Mouse (Mus musculus): ENCODE results near the gene Ubtd2. TPM values are rescaled to one million over a fixed set of nuclear protein-coding genes. Genes with fewer than 3 reads are reported as not detected.

Gene Ubtd2
- polyA plus RNA-seq, 1 experiment = 8.8 TPM

DNA sequence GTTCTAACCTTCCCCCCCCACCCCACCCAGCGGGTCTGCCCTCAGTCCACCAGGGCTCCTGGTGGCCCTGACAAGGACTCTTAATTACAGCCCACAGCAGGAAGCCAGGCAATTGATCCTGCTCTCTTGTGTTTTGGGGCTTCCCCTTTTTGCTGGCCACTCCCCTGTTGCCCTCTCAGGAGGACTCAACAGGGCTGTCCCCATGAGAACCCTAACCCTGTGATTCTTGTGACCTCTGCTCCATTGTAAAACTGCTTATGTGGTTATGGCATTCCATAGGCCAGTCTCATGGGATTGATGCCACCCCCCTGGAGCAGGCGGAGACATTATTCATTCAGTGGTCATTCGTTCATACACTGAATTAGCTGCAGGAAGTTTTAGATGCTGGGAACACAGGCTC lies 108.5 kb downstream of the Ubtd2 start:
- Histone ChIP-seq H3K4me1 (ENCODE audit: control insufficient read depth, insufficient read depth, low read length) (peaks cover 15% of the 10 kb centered on the region), H3K4me3 (replicated peaks; ENCODE audit: extremely low read depth, low read depth, low read length) (no peak overlapping the region)
- no peak for DNase-seq
- TF ChIP-seq CTCF (IDR thresholded peaks at IDR 0.05; ENCODE audit: insufficient read depth, low read length) (no peak), POLR2A (IDR thresholded peaks at IDR 0.05; ENCODE audit: borderline replicate concordance, extremely low read depth, low read depth, low read length) (no peak)
- WGBS = 65% methylated on average over 3 of the region's 3 CpGs

DNA sequence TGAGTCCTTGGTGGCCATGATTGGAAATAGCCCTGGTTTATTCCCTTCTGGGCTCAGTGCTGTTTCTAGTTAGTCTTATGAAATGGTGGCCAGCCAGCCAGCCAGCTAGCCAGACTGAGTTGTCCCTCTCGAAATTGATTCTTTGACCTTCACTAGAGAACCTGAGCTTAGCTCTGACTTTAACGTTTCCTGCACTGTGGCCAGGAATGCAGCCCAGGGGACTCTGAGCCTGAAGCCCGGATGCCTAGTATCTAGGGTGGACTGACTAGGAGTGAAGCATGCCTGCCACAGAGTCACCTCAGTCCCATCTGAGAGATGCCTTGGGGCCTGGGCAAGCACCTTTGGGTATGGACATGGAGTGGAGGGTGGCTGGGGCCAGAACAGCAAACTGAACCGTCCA lies 109.5 kb downstream of the Ubtd2 start:
- peaks cover 15% of the 10 kb centered on the region for H3K4me1 ChIP-seq (ENCODE audit: control insufficient read depth, insufficient read depth, low read length)

DNA sequence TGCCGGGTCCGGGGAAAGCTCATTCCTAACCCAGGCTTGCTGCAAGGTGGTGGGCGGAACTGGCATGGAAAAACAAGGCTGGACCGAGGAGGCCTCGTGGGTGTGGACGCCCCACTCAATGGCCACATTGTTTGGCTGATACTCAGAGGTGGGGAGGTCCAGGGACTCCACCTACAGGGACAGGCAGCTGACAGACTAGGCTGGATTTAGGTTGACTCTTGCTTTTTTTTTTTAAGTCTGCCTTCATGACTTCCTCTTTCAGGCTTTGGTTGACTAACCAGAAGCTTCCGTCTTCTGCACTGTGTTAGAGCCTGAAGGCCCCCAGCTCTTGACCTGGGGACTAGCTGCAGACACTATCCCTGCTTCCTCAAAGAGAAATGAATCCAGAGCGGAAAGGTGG lies 109.9 kb downstream of the Ubtd2 start:
- Histone ChIP-seq H3K4me1 (ENCODE audit: control insufficient read depth, insufficient read depth, low read length) (peaks cover 15% of the 10 kb centered on the region), H3K4me3 (replicated peaks; ENCODE audit: extremely low read depth, low read depth, low read length) (no peak overlapping the region)
- TF ChIP-seq POLR2A (IDR thresholded peaks at IDR 0.05; ENCODE audit: borderline replicate concordance, extremely low read depth, low read depth, low read length) (no peak), CTCF (IDR thresholded peaks at IDR 0.05; ENCODE audit: insufficient read depth, low read length) (no peak)
- no peak for DNase-seq
- WGBS = 39% methylated on average over 8 of the region's 8 CpGs

More for the DNA sequence above, 109.5 kb downstream of the Ubtd2 start:
- TF ChIP-seq CTCF (IDR thresholded peaks at IDR 0.05; ENCODE audit: insufficient read depth, low read length) (no peak), POLR2A (IDR thresholded peaks at IDR 0.05; ENCODE audit: borderline replicate concordance, extremely low read depth, low read depth, low read length) (no peak)
- H3K4me3 ChIP-seq (replicated peaks; ENCODE audit: extremely low read depth, low read depth, low read length) = no peak overlapping the region
- WGBS = 45% methylated on average over 4 of the region's 4 CpGs
- no peak for DNase-seq

DNA sequence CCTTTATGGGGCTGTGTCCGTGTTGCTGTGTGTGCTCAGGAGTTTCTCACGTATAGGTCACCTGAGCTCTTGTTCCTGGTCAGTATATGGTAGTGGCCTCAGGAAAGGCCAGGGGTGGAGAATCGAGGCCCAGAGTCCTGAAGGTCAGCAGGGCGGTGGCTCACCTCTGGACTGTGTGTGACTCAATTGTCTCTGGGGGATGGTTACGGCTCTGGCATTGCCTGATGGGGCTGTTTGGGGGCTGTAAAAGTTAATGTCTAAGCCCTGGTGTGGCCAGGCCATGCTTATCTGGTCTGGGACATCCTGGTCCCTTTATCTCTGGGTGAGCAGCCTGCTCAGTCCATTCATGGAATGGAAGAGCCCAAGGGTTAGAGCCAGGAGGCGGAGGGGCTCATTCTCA lies 111.0 kb downstream of the Ubtd2 start:
- no peak for DNase-seq
- peaks cover 15% of the 10 kb centered on the region for H3K4me1 ChIP-seq (ENCODE audit: control insufficient read depth, insufficient read depth, low read length)
- no peak for TF ChIP-seq CTCF (IDR thresholded peaks at IDR 0.05; ENCODE audit: insufficient read depth, low read length)
- TF ChIP-seq POLR2A (IDR thresholded peaks at IDR 0.05; ENCODE audit: borderline replicate concordance, extremely low read depth, low read depth, low read length) = no peak
- no peak overlapping the region for H3K4me3 ChIP-seq (replicated peaks; ENCODE audit: extremely low read depth, low read depth, low read length)
- WGBS = 91% methylated on average over 6 of the region's 6 CpGs

Other genes starting within 250 kb of the Ubtd2 start
- gene Snrnp25, start 250.0 kb upstream of the Ubtd2 start, polyA plus RNA-seq (2012; rRNA removed) = 12.5 and 16.5 TPM in 2 replicates
- 183 and 195 TPM in 2 replicates for gene Rhbdf1, start 233.1 kb upstream of the Ubtd2 start, polyA plus RNA-seq (2012; rRNA removed)
- gene Mpg, start 228.9 kb upstream of the Ubtd2 start, polyA plus RNA-seq (2012; rRNA removed) = 9.8 and 12.4 TPM in 2 replicates
- 77.9 and 85.7 TPM in 2 replicates for gene Nprl3, start 187.7 kb upstream of the Ubtd2 start, polyA plus RNA-seq (2012; rRNA removed)
- gene Hba-x, start 179.0 kb upstream of the Ubtd2 start, polyA plus RNA-seq (2012; rRNA removed) = not detected in 2 replicates
- 5,782 and 18,923 TPM in 2 replicates for gene Hba-a1, start 171.9 kb upstream of the Ubtd2 start, polyA plus RNA-seq (2012; rRNA removed)
- gene Hbq1b, start 168.4 kb upstream of the Ubtd2 start, polyA plus RNA-seq (2012; rRNA removed) = 0.60 and 1.6 TPM in 2 replicates
- gene Hba-a2, start 158.9 kb upstream of the Ubtd2 start, polyA plus RNA-seq (2012; rRNA removed) = 11,114 and 27,871 TPM in 2 replicates
- 1.1 and 1.3 TPM in 2 replicates for gene Hbq1a, start 155.3 kb upstream of the Ubtd2 start, polyA plus RNA-seq (2012; rRNA removed)
- gene Sh3pxd2b, start 107.5 kb upstream of the Ubtd2 start, polyA plus RNA-seq (2012; rRNA removed) = 8.1 and 10.7 TPM in 2 replicates
- not detected in 2 replicates for gene Efcab9, start 76.7 kb downstream of the Ubtd2 start, polyA plus RNA-seq (2012; rRNA removed)
- gene Stk10, start 77.9 kb downstream of the Ubtd2 start, polyA plus RNA-seq (2012; rRNA removed) = 19.4 and 22.8 TPM in 2 replicates
- gene Fbxw11, start 187.4 kb downstream of the Ubtd2 start, polyA plus RNA-seq (2012; rRNA removed) = 34.3 and 49.2 TPM in 2 replicates

Data from lung, adult 2 months (tissue).